Mouse (Mus musculus) left cerebral cortex, postnatal 10 days (tissue): ENCODE data around the gene Mink1. TPM values are rescaled to one million over a fixed set of nuclear protein-coding genes. Genes with fewer than 3 reads are reported as not detected.

Experiments used
- DNase-seq, 2 experiments: peaks; one replicate each; pipeline ENCODE4 v3.0.0; 2021 to 2022; ENCODE audit warnings: low spot score in 2 of 2, mixed read lengths in 1 of 2; ENCODE audit errors: extremely low spot score in 1 of 2
- intact Hi-C: fragments of 180-260 bp; cut with DNase I; formaldehyde crosslinking; loops from one replicate; pipeline ENCODE4 v1.15.1; 2025
- total RNA-seq, 2 experiments: library from RNA; stranded (reverse); gene quantifications; 2 replicates each; pipeline ENCODE4 v1.2.3; 2021

The Mink1 gene
- total RNA-seq, 2 experiments from 2014 or later, result 252 to 262 TPM

DNA sequence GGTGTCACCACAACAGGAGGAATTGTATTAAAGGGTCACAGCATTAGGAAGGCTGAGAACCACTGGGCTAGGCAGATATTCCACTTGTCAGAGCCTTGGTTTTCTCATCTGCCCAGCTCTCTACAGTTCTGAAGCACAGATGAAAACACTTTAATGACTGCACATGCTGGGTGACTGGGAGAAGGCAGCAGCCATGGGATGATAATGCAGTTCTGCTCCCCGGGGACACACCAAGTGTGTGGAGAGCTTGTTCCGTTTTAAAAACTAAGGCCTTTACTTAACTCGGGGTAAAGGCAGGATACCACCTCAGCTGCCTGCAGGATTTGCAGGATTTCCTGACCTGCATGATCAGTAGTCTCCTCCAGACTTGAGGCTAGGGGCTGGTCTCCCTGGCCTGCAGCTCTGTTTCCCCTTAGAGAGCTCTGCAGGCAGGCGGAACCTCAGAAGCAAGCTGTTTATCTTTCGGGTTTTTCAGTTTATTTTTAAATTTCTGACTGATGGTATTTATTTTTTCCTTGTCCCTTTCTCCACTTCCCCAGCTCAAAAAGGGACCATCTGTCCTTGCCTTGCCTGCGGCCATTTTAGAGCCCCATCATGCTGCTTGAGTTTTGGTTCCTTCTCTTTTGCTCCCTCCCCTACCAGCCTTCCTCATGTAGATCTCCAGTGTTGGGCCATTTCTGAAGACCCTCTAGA, 20.5 kb downstream of the Mink1 start:
- intact Hi-C loops, result no loop called here
- DNase-seq, result no peak

DNA sequence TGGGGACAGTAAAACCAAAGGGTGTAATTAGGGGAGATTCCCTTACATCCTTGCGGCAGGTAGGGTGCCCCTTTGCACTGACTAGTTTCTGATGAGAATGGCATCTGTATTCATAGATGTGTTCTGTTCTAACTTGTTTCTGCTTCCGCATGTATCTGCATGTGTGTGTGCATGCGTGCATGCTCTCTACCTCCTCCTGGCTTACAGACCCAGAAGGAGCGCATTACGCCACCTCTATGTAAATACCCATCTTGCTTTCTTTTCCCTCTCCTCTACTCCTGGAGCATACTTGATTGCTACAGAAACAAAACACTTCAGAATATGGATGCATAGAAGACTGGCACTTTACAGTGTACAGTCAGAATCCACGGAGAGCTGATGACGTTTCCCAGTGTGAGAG, 21.1 kb downstream of the Mink1 start:
- no peak for DNase-seq
- intact Hi-C loops, result no loop called here

DNA sequence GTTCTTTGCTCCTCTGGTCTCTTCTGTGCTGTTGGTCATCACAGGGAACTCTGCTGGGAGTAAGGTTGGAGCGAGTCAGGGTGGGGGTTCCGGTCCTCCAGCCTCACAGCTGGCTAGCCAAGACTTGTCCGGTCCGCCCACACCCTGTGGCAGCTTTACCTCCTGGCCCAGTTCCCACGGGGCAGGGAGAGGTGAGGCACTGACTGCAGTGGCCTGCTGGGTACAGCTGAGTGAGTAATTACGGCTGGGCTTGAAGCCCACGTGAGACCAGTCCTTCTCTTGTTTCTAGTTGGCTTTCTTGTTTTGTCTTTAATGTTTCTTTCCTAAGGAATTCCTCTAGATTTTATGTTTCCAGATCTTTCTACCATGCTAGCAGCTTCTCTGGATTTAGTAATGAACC, 22.8 kb downstream of the Mink1 start:
- peak in 1 of 2 experiments; percentile 85 for DNase-seq
- intact Hi-C loops, result no loop called here

- no peak for DNase-seq
- intact Hi-C loops, result no loop called here
These were observed 23.6 kb downstream of the Mink1 start for GRCm38 (mm10) chr11:70586261-70586660.

DNA sequence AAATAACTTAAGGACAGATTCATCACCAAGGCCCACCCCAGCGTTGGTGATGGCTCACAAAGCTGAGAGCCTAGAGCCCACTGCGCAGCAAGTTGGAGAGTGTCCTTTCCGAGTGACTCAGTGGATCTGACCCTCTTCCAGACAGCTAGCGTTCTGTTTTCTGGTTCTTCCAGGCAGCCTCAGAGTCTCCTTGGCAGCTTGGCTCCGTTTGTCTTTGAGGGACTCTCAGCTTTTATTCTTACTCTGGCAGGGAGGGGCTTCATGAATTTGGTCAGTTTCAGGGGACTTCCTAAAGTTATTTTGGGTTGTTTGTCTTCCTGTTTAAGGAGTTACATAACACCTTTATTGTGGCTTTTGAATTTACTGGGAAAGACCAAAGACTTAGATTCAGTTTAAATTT, 24.3 kb downstream of the Mink1 start:
- DNase-seq, result no peak
- intact Hi-C loops, result no loop called here

DNA sequence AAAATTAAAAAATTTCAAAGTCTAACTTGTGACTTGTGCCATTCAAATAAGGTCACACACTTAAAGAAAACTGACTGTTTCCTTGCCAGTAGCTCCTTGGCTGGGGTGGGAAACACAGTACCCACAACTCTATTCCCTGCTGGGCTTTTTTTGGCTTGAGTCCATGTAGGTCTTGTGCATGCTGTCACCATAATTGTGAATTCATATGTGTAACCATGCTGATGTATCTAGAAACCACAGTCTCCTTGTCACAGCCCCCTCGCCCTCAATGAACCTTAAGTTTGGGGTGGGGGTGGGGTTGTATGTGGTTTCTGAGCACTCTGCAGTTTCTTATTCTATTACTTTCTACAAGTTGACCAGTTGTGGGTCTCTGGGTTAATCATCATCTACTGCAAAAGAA, 29.1 kb downstream of the Mink1 start:
- DNase-seq, result no peak
- intact Hi-C loops, result no loop called here

- intact Hi-C loops, result no loop called here
- no peak for DNase-seq
These were observed 31.7 kb downstream of the Mink1 start for GRCm38 (mm10) chr11:70594253-70594989.

DNA sequence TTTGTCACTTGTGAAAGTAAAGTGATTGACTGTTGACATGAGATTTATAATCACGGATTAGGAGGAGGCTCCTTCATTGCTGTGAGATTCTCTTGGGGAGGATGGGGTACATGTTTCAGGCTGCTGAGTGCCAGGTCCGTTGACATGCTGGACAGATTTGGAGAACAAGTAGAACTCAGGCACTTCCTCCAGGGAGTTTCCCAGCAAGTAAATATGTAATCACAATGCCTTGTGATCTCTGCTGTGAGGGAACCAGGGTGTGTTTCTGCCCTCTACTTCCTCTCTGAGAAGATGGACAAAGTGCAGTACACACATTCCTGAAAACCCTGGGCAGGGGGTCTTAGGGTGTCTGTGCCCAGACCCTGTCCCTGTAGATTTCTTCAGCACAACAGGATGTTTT, 33.0 kb downstream of the Mink1 start:
- intact Hi-C loops, result loop anchor here (5.0 kb wide), 1 partner anchor 33 kb away; the partner anchor contains the start of gene Mink1
- DNase-seq, result no peak

GRCm38 (mm10) chr11:70596094-70596493, 33.4 kb downstream of the Mink1 start:
- intact Hi-C loops, result loop anchor here (5.0 kb wide), 1 partner anchor 34 kb away; the partner anchor contains the start of gene Mink1
- DNase-seq, result no peak

DNA sequence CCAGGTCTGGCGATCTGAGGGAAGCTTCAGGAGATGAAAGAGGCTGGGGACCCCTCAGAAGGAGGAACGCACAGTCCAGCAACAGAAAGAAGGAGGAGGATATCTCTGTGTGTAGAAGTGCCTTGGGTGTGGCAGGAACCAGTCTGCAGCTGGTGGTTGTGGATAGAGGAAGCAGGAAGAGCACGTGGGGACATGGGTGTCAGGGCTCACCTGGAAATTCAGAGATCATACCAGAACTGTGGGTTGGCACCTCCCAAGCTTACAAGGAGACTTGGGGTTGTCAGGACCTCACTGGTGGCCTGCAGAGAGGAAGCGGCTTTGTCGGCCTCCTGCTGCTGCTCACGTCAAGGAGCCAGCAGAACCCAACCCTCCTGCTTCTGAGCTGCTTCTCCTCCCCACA, 34.6 kb downstream of the Mink1 start:
- intact Hi-C loops, result loop anchor here (5.0 kb wide), 1 partner anchor 35 kb away; the partner anchor contains the start of gene Mink1
- no peak for DNase-seq

DNA sequence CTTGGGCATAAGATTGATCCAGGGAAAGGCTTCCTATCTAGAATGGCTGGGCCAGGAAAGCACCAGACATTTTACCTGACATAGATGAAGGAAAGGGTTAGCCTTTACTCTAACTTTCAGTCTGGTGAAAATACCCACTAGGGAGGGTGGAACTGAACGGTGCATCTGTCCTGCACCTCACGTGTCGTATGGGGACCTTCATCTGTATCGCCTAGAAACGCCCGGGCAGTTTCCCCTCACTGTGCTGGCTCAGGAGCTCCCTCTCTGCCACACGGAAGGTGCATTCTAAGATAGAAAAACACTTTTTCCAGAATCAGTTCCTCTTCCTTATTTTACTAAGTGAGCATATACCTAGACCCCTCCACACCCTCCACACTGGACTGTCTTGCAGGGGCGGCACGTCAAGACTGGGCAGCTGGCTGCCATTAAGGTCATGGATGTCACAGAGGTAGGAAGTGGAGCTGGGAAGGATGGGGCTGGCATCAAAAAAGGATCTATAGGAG, 35.8 kb downstream of the Mink1 start:
- no peak for DNase-seq
- intact Hi-C loops, result loop anchor here (5.0 kb wide), 1 partner anchor 36 kb away; the partner anchor contains the start of gene Mink1

DNA sequence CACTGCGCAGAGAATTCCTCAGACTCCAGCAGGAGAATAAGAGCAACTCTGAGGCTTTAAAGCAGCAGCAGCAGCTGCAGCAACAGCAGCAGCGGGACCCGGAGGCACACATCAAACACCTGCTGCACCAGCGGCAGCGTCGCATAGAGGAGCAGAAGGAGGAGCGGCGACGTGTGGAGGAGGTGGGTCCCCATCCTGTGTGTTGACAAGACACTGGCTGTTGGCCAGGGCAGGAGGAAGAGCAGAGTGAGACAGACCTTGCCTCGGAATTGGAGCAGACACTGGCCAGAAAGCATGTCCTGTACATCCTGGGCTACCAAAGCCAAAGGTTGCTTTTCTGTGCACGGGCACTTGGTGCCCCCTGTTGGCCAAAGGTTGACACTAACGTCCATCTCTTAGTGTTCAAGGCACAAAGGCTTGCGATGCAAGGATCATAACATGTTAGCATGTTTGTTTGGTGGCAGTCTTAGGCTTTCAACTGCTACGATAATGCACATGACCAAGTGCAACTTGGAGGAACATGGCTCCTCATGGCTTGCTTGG, 42.4 kb downstream of the Mink1 start:
- DNase-seq, result peak; percentile 46 to 76
- intact Hi-C loops, result loop anchor here (5.0 kb wide), 2 partner anchors 63 to 88 kb away; partner anchors contain the start of genes Gltpd2 and Pld2

DNA sequence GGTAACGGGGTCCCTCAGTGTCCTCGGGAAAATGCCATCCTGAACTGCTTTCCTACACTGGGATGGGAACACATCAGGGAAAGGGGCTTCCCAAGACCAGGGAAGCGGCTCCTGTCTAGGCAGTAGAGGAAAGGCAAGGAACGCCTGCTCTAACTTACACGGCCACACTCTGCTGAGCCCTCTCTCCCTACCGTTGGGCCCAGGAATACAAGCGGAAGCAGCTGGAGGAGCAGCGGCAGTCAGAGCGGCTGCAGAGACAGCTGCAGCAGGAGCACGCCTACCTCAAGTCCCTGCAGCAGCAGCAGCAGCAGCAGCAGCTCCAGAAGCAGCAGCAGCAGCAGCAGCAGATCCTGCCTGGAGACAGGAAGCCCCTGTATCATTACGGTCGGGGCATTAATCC, 44.0 kb downstream of the Mink1 start:
- DNase-seq, result no peak
- intact Hi-C loops, result loop anchor here (5.0 kb wide), 2 partner anchors 64 to 89 kb away; partner anchors contain the start of genes Gltpd2 and Pld2

GRCm38 (mm10) chr11:70607611-70608010, 44.9 kb downstream of the Mink1 start:
- intact Hi-C loops, result loop anchor here (5.0 kb wide), 2 partner anchors 65 to 90 kb away; partner anchors contain the start of genes Gltpd2 and Pld2
- no peak for DNase-seq

- DNase-seq, result no peak
- intact Hi-C loops, result loop anchor here (5.0 kb wide), 2 partner anchors 66 to 91 kb away; partner anchors contain the start of genes Gltpd2 and Pld2
These were observed 45.8 kb downstream of the Mink1 start for GRCm38 (mm10) chr11:70608381-70609066.

DNA sequence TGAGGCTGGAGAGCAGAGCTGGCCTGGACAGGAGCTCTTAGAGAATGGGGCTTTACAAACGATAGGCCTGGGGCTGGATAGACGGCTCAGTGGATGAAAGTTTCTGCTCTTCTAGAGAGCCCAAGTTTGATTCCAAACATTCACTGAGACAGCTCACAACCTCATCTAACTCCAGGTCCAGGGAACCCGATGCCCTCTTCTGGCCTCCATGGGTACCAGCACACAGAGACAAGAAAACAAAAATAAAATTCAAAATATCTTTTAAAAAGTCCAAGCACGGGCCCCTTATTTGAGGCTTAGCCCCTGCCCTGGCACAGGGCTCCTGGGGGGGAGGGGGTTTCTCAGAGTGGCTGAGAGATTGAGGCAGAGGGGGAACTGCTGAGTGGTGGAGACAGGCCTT, 48.1 kb downstream of the Mink1 start:
- no peak for DNase-seq
- intact Hi-C loops, result loop anchor here (10.0 kb wide), 1 partner anchor 166 kb away; no protein-coding TSS in a partner anchor

DNA sequence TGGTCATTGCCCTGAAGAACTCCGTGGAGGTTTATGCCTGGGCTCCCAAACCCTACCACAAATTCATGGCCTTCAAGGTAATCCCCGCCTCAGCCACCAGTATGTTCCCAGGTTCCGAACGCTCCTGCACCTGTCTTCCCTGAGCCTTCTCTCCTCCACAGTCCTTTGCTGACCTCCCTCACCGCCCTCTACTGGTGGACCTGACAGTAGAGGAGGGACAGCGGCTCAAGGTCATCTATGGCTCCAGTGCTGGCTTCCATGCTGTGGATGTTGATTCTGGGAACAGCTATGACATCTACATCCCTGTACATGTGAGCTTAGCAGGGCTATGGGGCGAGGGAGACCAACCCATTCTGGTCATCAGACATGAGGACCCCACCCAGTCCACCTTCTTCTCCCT, 49.8 kb downstream of the Mink1 start:
- DNase-seq, result no peak
- intact Hi-C loops, result loop anchor here (10.0 kb wide), 1 partner anchor 168 kb away; no protein-coding TSS in a partner anchor

- intact Hi-C loops, result loop anchor here (10.0 kb wide), 1 partner anchor 170 kb away; no protein-coding TSS in a partner anchor
- DNase-seq, result peak in 1 of 2 experiments; percentile 75
These were observed 52.4 kb downstream of the Mink1 start for GRCm38 (mm10) chr11:70615074-70615473.
